Mouse (Mus musculus) ES-Bruce4 (cell line): ENCODE data around the gene Ntrk2.

Experiments
- EP300 ChIP-seq: IDR thresholded peaks from 2 replicates; pipeline ENCODE4 v1.6.1; 2011; ENCODE audit warnings: low read depth, low read length; ENCODE audit not compliant: insufficient read depth
- POLR2A ChIP-seq: IDR thresholded peaks from one replicate; pipeline ENCODE4 v1.8.1; 2011; ENCODE audit warnings: low read length; ENCODE audit not compliant: insufficient read depth

- TF ChIP-seq POLR2A (no peak), EP300 (no peak)
Observed at GRCm38 (mm10) chr13:59100086-59100485, 293.7 kb downstream of the Ntrk2 start.
